Mouse (Mus musculus): ENCODE measurements around the gene Zkscan4.
"Not testable (repeated sequence)": the region's sequence is repeated elsewhere in the genome, so short reads cannot be mapped to it uniquely, and the experiment has no call there.

Gene Zkscan4

GRCm38 (mm10) chr13:21478759-21479670 lies at the start of gene Zkscan4, which contains the start of gene Gm10065:
TSS of gene Zkscan4 (plus strand) at chr13:21478907.
TSS of gene Gm10065 (minus strand) at chr13:21479441.
- peak; percentile 84 to 86 for DNase-seq

DNA sequence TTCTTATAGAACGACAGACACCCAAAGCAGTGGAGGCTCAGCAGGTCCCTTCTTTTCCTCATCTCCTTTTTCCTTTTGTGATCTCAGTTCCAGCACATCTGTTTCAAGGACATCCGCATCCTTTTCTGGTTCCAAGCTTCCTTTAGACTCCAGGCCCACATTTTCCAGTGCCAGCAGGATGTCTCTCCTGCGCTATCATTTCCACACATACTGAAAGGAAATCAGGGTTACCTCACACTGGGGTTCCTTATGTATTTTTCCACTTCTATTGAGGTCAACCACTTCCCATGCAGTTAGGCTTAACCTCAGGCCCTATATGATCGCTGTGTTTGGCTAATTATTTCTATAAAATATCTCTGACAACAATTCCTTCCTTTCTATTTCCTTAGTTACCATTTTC lies 43.2 kb upstream of the Zkscan4 start:
- no peak for DNase-seq

- peak; percentile 93 to 94 for DNase-seq
Observed at GRCm38 (mm10) chr13:21440503-21441206, 38.1 kb upstream of the Zkscan4 start, which contains the start of gene Pgbd1. TSS of gene Pgbd1 (minus strand) at chr13:21441058.

GRCm38 (mm10) chr13:21441207-21441572 lies 37.5 kb upstream of the Zkscan4 start:
- DNase-seq = no peak

GRCm38 (mm10) chr13:21446796-21447195 lies 31.9 kb upstream of the Zkscan4 start:
- no peak for DNase-seq

DNA sequence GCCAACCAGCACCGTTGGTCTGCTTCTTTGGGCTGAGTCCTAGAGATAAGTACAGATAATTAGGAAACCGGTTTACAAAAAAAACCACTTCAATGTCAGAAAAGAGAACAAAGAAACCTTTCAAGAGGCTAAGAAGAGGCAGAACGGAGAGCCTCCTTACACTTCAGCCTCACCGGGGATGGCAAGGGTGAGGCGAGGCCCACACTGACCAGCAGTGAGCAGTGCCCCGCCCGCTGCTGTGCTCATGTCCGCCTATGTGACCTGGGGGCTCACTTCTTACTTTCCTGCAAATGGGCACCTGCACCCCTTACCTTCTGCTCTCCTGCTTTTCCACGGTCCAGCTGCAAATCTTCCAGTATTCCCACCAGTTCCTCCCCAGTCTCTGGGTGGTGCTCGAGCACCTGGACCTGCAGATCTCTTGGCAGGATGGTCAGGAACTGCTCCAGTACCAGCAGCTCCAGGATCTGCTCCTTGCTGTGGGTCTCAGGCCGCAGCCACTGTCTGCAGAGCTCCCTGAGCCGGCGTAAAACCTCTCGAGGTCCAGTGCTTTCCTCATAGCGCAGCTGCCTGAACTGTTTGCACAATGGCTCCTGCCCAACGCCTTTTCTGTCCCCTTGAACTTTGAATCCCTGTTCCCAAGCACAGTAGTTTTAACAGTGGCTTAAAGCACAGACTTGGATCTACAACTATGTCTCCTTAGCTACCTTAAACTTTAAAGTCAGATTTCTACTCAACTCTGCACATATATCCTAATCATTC lies 30.7 kb upstream of the Zkscan4 start:
- no peak for DNase-seq

GRCm38 (mm10) chr13:21453042-21453441 lies 25.7 kb upstream of the Zkscan4 start:
- no peak for DNase-seq

DNA sequence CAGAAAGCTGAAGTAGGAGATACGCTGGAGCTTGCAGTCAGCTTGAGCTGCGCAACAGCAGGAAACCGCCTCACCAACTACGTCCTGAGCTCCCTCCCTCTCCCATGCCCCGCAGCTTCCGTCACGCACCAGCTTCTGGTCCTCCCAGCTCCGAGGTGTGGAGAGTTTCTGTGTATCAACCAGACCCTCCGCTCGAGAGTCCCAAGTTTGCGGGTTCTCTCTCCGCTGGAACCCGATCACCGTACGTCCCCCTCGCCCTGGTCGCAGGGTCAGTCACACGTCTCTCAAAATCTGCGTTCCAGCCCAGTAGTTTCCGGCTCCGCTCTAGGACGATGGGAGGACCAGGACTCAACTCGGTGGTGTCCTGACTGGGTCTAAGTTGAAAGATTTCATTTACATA lies 25.3 kb upstream of the Zkscan4 start, which contains the start of gene Zscan26:
Gene Zscan26 (minus strand): TSS at position 282 of the 400 bp plus-strand sequence.
- DNase-seq = peak; percentile 82 to 84

GRCm38 (mm10) chr13:21454133-21454532 lies 24.6 kb upstream of the Zkscan4 start:
- DNase-seq = no peak

- DNase-seq = no peak
Observed at GRCm38 (mm10) chr13:21456347-21456746, 22.4 kb upstream of the Zkscan4 start.

DNA sequence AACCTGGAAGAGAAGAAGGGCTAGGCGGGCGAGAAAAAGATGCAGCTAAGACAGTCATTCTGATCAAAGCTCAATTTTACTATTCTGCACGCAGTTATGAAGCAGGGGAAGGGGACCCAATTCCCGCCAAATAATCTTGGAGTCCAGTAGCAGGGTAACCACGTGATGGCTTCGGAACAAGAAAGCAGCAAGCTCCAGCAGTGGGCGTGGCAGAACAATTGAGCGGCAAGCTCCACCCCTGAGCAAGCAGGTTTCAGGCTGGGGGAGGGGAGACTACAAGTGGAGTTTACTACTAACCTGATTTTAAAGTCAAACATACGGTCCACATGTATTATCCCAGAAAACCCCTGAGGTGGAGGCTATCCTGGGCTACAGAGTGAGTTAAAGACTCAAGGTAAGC lies 16.2 kb upstream of the Zkscan4 start:
- not testable (repeated sequence) for DNase-seq

- no peak for DNase-seq
Observed at GRCm38 (mm10) chr13:21467336-21467735, 11.4 kb upstream of the Zkscan4 start.

- DNase-seq = peak; percentile 85 to 90
Observed at GRCm38 (mm10) chr13:21468061-21469019, 10.4 kb upstream of the Zkscan4 start, which contains the start of gene Nkapl. TSS of gene Nkapl (minus strand) at chr13:21468509.

GRCm38 (mm10) chr13:21469097-21469496 lies 9.6 kb upstream of the Zkscan4 start:
- no peak for DNase-seq

GRCm38 (mm10) chr13:21472427-21472826 lies 6.3 kb upstream of the Zkscan4 start:
- no peak for DNase-seq

- DNase-seq = no peak
Observed at GRCm38 (mm10) chr13:21486881-21487280, 8.2 kb downstream of the Zkscan4 start.

DNA sequence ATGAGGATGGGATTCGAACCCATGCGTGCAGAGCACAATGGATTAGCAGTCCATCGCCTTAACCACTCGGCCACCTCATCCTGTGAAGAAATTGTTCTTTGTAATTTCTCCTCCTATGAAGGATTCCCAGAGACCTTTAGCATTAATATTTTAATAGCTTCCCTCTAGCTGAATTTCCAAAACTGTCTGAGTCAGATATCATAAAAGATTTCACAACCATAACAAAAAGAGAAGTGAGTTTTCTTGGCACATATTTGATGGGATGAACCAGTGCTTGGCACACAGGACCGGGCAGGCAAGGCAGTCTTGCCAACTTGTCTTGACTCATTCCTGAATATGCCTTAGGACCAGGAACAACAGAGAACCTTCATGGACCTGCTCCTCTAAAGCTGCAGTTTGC lies 14.1 kb downstream of the Zkscan4 start:
- no peak for DNase-seq

DNA sequence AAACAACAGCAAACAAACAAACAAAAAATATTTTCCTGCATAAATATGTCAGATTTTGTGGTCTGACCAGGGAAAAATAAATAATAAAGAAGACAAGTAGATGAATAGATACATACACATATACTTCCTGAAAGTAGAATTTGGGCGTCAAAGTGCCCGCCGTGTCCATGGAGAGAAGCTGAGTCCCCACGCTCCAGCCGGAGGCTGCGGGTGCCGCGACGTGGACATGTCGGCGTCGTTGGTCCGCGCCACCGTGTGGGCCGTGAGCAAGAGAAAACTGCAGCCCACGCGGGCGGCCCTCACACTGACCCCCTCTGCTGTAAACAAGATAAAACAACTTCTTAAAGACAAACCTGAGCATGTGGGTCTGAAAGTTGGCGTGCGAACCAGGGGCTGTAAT lies 16.4 kb downstream of the Zkscan4 start, which contains the start of gene AK157302:
Gene AK157302 (plus strand): TSS at position 144 of the 400 bp plus-strand sequence.
- DNase-seq = peak; percentile 21 to 40

DNA sequence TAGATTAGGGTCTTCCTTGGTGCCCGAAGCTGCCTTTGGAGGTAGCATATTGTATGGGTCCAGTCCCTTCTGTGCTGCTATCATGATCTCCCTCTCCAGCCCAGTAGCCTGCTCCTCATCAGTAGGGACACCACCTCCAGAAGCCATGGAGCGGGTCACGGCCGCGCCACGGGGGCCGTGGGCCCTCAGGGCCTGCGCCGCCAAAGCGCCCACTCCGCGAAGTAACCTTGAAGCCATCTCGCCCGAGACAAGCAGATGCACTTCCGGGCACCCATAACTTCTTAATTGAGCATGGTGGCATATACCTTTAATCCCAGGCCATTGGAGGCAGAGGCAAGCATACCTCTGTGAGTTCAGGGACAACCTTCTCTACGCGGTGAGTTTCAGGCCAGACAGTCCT lies 22.5 kb downstream of the Zkscan4 start, which contains the start of gene Gm11273:
Gene Gm11273 (minus strand): TSS at position 237 of the 400 bp plus-strand sequence.
- DNase-seq = not testable (repeated sequence)

DNA sequence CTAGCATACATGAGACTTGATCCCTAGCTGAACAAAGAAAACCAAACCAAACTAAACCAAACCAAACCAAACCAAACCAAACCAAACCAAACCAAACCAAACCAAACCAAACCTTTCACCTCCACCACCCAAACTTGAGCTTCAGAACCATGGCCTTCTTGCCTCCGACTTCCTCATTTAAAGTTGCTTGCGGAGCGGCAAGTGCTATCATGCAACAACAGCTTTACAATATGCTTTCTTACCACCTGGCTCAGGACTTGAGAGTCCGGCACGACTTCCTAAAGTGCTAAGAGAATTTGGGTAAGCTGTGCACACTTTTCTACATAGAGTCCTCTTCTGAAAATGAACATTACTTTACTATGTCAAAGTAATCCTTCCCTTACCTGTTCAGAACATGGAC lies 23.6 kb downstream of the Zkscan4 start:
- DNase-seq = no peak

GRCm38 (mm10) chr13:21506221-21506649 lies 27.5 kb downstream of the Zkscan4 start:
- DNase-seq = peak; percentile 89 to 91
